8 mouse cellular contexts compared by ENCODE assay signal in the genomic region with DNA sequence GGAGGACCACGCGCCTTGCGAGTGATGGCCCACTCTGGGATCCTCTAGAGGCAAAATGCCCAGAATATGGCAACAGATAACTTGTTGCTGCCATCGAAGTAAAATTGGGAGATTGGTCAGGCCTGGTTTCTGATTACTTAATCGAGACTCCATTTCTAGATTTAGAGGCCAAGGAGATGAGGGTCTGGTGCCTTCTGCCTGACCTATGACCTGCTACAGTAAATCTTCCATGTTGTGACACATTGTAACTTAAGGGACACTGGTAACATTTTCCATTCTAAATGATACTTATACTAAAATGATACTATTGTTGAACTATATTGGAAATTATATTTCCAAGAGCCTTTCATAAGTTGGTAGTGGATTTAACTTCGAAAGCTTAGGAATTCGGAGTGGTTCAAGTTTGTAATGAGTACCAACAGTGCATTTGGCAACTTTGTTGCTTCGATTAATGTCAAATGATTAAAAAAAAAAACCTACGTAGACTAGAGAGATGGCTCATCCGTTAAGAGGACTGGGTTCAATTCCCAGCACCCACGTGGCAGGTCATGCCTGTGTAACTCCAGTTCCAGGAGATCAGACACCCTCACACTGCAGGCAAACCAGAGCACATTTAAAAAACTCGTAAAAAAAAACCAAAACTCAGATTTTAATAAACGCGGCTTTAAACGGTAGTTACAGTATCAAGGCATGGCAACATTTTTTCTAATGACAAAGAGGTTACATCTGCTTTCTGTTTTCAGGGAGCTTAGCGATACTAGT. TPM values are rescaled to one million over a fixed set of nuclear protein-coding genes. Genes with fewer than 3 reads are reported as not detected.
DNase-seq lines count a peak whose midpoint lies in the region; ATAC-seq and TF ChIP-seq lines count a peak whose summit lies in the region.

No protein-coding gene starts in this region.

- no peaks in the 10 kb centered on the region for H3K4me1 ChIP-seq in spleen, adult 2 months (ENCODE audit: control insufficient read depth, insufficient read depth, insufficient read length)
- no peaks in the 10 kb centered on the region; the same call in 1 of the 2 replicates for H3K4me1 ChIP-seq in kidney, postnatal 0 days (replicated peaks; ENCODE audit: insufficient read depth, low read length)
- H3K4me1 ChIP-seq in olfactory bulb, adult 2 months (ENCODE audit: control insufficient read depth, insufficient read depth, low read length) = peaks cover 3% of the 10 kb centered on the region

- H3K9me3 ChIP-seq in kidney, postnatal 0 days (replicated peaks; ENCODE audit: low read length) = no peaks in the 10 kb centered on the region

- peak; percentile 12 for DNase-seq in cerebellum, adult 11-12 months
- DNase-seq in cerebellum, adult 8-10 months = no peak
- no peak for DNase-seq in spleen, adult 2 months (ENCODE audit: low read depth in 1 of 2, low spot score in 2 of 2)
- no peak for DNase-seq in spleen, postnatal 14 days (ENCODE audit: low spot score in 2 of 2)
- DNase-seq in kidney, postnatal 0 days (ENCODE audit: low spot score) = no peak
- no peak for DNase-seq in retina, embryonic 14.5 days (ENCODE audit: low spot score)
- no peak for DNase-seq in layer of hippocampus, postnatal 14 days (ENCODE audit: low spot score in 2 of 2)

- H3K4me3 ChIP-seq in spleen, adult 2 months (ENCODE audit: extremely low read depth, insufficient read depth, insufficient read length) = peak overlapping the region; percentile 91
- peak overlapping the region; percentile 95 for H3K4me3 ChIP-seq in kidney, postnatal 0 days (replicated peaks; ENCODE audit: low read depth, low read length)
- peak overlapping the region; percentile 91 for H3K4me3 ChIP-seq in olfactory bulb, adult 2 months (ENCODE audit: insufficient read depth, low read depth, low read length)

- peak overlapping the region; percentile 77 for H3K4me2 ChIP-seq in kidney, postnatal 0 days (ENCODE audit: low read length)

- TF ChIP-seq POLR2A in spleen, adult 2 months (IDR thresholded peaks at IDR 0.05; ENCODE audit: low read depth, low read length) = no peak
- TF ChIP-seq POLR2A in olfactory bulb, adult 2 months (IDR thresholded peaks at IDR 0.05; ENCODE audit: insufficient read depth, low read depth, low read length) = no peak

- H3K27ac ChIP-seq in spleen, adult 2 months (ENCODE audit: insufficient read depth, low read length) = peak overlapping the region; percentile 84
- peak overlapping the region; percentile 99 for H3K27ac ChIP-seq in kidney, postnatal 0 days
- H3K27ac ChIP-seq in olfactory bulb, adult 2 months (ENCODE audit: insufficient read depth, low read depth, low read length) = no peak overlapping the region

- 23% methylated on average over 16 of the region's 16 CpGs for WGBS in spleen, adult 2 months
- 15% methylated on average over 16 of the region's 16 CpGs for WGBS in kidney, postnatal 0 days
- WGBS in olfactory bulb, adult 2 months = 5% methylated on average over 16 of the region's 16 CpGs

- peak overlapping the region; percentile 98 for H3K9ac ChIP-seq in kidney, postnatal 0 days (ENCODE audit: low read depth, low read length)

- no peaks in the 10 kb centered on the region; the same call in 1 of the 2 replicates for H3K36me3 ChIP-seq in spleen, adult 2 months (ENCODE audit: control insufficient read depth, insufficient read depth, low read length)
- peaks cover 12% of the 10 kb centered on the region for H3K36me3 ChIP-seq in kidney, postnatal 0 days (ENCODE audit: insufficient read depth, low read length)

- TF ChIP-seq CTCF in spleen, adult 2 months (IDR thresholded peaks at IDR 0.05; ENCODE audit: extremely low read depth, insufficient read depth, insufficient read length, insufficient replicate concordance) = no peak
- no peak for TF ChIP-seq CTCF in kidney, postnatal 0 days (IDR thresholded peaks at IDR 0.05; ENCODE audit: low read depth)
- no peak for TF ChIP-seq CTCF in olfactory bulb, adult 2 months (IDR thresholded peaks at IDR 0.05; ENCODE audit: insufficient read depth, low read depth, low read length)

- H3K27me3 ChIP-seq in spleen, adult 2 months (ENCODE audit: control insufficient read depth, insufficient read depth, low read length) = no peaks in the 10 kb centered on the region
- no peaks in the 10 kb centered on the region for H3K27me3 ChIP-seq in kidney, postnatal 0 days (ENCODE audit: insufficient read depth, low read length)

- ATAC-seq in kidney, postnatal 0 days (replicated peaks; ENCODE audit: low FRiP score, low read depth) = no peak

RNA-seq across cellular contexts. Expression of a gene that starts 1.5 kb away (rescaled TPM):
- polyA plus RNA-seq in spleen, adult 2 months (2012; rRNA removed) = 9.3 and 12.1 TPM in 2 replicates
- 102 and 104 TPM in 2 replicates for polyA plus RNA-seq in kidney, postnatal 0 days (2015; fragmentation: Nextera tagmentation; extraction: Ambion mirVana)
- 230 and 382 TPM in 2 replicates for polyA plus RNA-seq in olfactory bulb, adult 2 months (2012; ENCODE audit: insufficient read depth, insufficient read length, low replicate concordance, missing spikeins)
- total RNA-seq in layer of hippocampus, postnatal 14 days (2021) = 100 to 1,000 TPM; 157 to 176 TPM
